Mouse (Mus musculus) liver, embryonic 16.5 days (tissue): ENCODE measurements at regions not wholly inside any gene's neighbourhood (a gene's known extent, or its start where the extent isn't known, plus 50 kb on each side); places are given as distances from the start of the nearest gene placed in this dataset.

Experiments
- ATAC-seq: fragments of 200-750 bp; cut with Nextera tagmentation; 2 replicates; pipeline ENCODE4 v1.8.0; 2017; ENCODE audit warnings: low read depth, mild to moderate bottlenecking, moderate number of reproducible peaks, moderate library complexity
- H3K27ac ChIP-seq: fragments of 300-500 bp; sonication (generic); 2 replicates; pipeline ENCODE4 v1.5.1; 2014; ENCODE audit warnings: mild to moderate bottlenecking, low read length
- H3K27me3 ChIP-seq: fragments of 300-500 bp; sonication (generic); 2 replicates; pipeline ENCODE4 v1.6.1; 2014; ENCODE audit warnings: low read depth, low read length, mixed read lengths; ENCODE audit not compliant: control insufficient read depth, insufficient read depth
- H3K36me3 ChIP-seq: fragments of 300-500 bp; sonication (generic); 2 replicates; pipeline ENCODE4 v1.6.1; 2014; ENCODE audit warnings: mild to moderate bottlenecking; ENCODE audit not compliant: control insufficient read depth, insufficient read depth
- H3K4me1 ChIP-seq: fragments of 300-500 bp; sonication (generic); 2 replicates; pipeline ENCODE4 v1.6.1; 2014; ENCODE audit warnings: low read depth, low read length, mixed read lengths; ENCODE audit not compliant: control insufficient read depth
- H3K4me2 ChIP-seq: fragments of 300-500 bp; sonication (generic); 2 replicates; pipeline ENCODE4 v1.6.1; 2014; ENCODE audit warnings: low read depth, low read length, mixed read lengths
- H3K4me3 ChIP-seq: fragments of 300-500 bp; sonication (generic); 2 replicates; pipeline ENCODE4 v1.5.1; 2014; ENCODE audit warnings: low read depth, mild to moderate bottlenecking, low read length
- H3K9ac ChIP-seq: fragments of 300-500 bp; sonication (generic); 2 replicates; pipeline ENCODE4 v1.6.1; 2014; ENCODE audit warnings: low read depth, low read length
- H3K9me3 ChIP-seq: fragments of 300-500 bp; sonication (generic); replicated peaks from 2 replicates; pipeline ENCODE4 v1.6.1; 2016; ENCODE audit warnings: low read length; ENCODE audit not compliant: control insufficient read depth
- WGBS: fragments of 180-500 bp; shearing (Covaris S2); extraction: QIAGEN DNeasy Blood & Tissue Kit; methylation state at CpG from one replicate; pipeline ENCODE4 v1.1.7; 2014; ENCODE audit not compliant: insufficient replicate concordance; 5-methylcytosine and 5-hydroxymethylcytosine counted together

DNA sequence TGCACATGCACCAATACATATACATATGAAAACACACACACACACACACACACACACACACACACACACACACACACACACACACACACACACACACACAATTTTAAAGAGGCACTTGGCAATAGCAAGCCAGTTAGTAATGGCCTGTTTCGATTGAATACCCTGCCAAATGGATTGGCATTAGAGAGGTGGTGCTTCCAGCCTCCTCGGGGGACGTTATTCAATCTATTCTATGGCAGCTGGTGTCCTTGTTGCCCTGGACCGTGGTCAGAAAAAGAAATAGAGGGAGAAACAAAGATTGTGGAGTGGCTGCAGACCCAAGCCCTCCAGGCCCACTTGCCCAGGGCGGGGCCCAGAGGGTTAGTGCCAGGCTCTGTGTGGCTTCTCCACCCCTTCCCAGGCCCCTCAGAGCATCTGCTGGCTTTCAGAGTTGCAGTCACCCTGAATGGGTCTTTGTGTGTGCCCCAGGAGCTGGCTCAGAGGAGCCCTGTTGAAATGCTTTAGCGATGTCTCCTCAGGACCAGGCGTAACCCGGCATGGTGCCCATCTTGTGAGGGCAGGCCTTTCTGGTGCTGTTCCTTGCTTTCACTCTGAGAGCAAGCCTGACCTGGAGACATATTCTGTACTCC lies 302.7 kb upstream of the Ubash3b start:
- Histone ChIP-seq H3K9me3 (no peaks in the 10 kb centered on the region), H3K4me2 (no peak overlapping the region), H3K27me3 (no peaks in the 10 kb centered on the region), H3K4me1 (no peaks in the 10 kb centered on the region), H3K9ac (no peak overlapping the region), H3K27ac (no peak overlapping the region), H3K36me3 (no peaks in the 10 kb centered on the region), H3K4me3 (no peak overlapping the region)
- 67% methylated on average over 8 of the region's 8 CpGs for WGBS
- no peak for ATAC-seq

- Histone ChIP-seq H3K27ac (no peak overlapping the region), H3K9me3 (no peaks in the 10 kb centered on the region), H3K4me2 (no peak overlapping the region), H3K9ac (no peak overlapping the region), H3K4me1 (no peaks in the 10 kb centered on the region), H3K4me3 (no peak overlapping the region), H3K27me3 (no peaks in the 10 kb centered on the region), H3K36me3 (no peaks in the 10 kb centered on the region)
- WGBS, result 10% methylated on average over 11 of the region's 11 CpGs
- ATAC-seq, result peak; percentile 32; the same call in 1 of the 2 replicates
These were observed 300.2 kb upstream of the Ubash3b start for GRCm38 (mm10) chr9:41461742-41462141.

DNA sequence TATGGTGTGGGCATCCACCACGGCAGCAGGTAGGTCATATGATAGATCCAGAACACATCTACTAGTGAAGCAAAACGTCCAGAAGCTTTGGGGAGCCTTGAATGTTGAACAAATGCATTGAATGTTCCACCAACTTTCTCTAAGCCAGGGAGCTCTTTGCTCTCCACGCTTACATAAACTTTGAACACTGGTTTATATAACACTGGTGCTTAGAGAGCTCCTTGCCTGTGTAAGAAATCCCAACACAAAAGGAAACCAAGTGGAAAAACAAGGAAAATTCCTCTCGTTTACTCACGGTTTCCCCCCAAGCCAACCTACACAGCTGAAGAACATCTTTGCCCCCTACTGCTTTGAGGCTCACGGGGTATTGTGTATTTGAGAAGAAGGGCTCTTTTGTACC lies 299.2 kb upstream of the Ubash3b start:
- Histone ChIP-seq H3K9ac (no peak overlapping the region), H3K4me2 (no peak overlapping the region), H3K9me3 (no peaks in the 10 kb centered on the region), H3K27ac (no peak overlapping the region), H3K27me3 (no peaks in the 10 kb centered on the region), H3K36me3 (no peaks in the 10 kb centered on the region), H3K4me3 (no peak overlapping the region), H3K4me1 (no peaks in the 10 kb centered on the region)
- WGBS, result 53% methylated on average over 6 of the region's 6 CpGs
- ATAC-seq, result no peak

GRCm38 (mm10) chr9:41457003-41457402 lies 295.5 kb upstream of the Ubash3b start:
- Histone ChIP-seq H3K9me3 (no peaks in the 10 kb centered on the region), H3K9ac (no peak overlapping the region), H3K4me1 (no peaks in the 10 kb centered on the region), H3K4me2 (no peak overlapping the region), H3K27me3 (no peaks in the 10 kb centered on the region), H3K4me3 (no peak overlapping the region), H3K36me3 (no peaks in the 10 kb centered on the region), H3K27ac (no peak overlapping the region)
- no peak for ATAC-seq
- 54% methylated on average over 3 of the region's 3 CpGs for WGBS

GRCm38 (mm10) chr9:41451738-41452137 lies 290.2 kb upstream of the Ubash3b start:
- Histone ChIP-seq H3K4me1 (no peaks in the 10 kb centered on the region), H3K27ac (no peak overlapping the region), H3K4me3 (no peak overlapping the region), H3K27me3 (no peaks in the 10 kb centered on the region), H3K36me3 (no peaks in the 10 kb centered on the region), H3K4me2 (no peak overlapping the region), H3K9me3 (no peaks in the 10 kb centered on the region), H3K9ac (no peak overlapping the region)
- 56% methylated on average over 3 of the region's 3 CpGs for WGBS
- ATAC-seq, result no peak

GRCm38 (mm10) chr9:41449233-41449632 lies 287.7 kb upstream of the Ubash3b start:
- 60% methylated on average over 4 of the region's 4 CpGs for WGBS
- Histone ChIP-seq H3K4me1 (no peaks in the 10 kb centered on the region), H3K27me3 (no peaks in the 10 kb centered on the region), H3K36me3 (no peaks in the 10 kb centered on the region), H3K27ac (no peak overlapping the region), H3K4me3 (no peak overlapping the region), H3K9me3 (no peaks in the 10 kb centered on the region), H3K9ac (no peak overlapping the region), H3K4me2 (no peak overlapping the region)
- ATAC-seq, result no peak

DNA sequence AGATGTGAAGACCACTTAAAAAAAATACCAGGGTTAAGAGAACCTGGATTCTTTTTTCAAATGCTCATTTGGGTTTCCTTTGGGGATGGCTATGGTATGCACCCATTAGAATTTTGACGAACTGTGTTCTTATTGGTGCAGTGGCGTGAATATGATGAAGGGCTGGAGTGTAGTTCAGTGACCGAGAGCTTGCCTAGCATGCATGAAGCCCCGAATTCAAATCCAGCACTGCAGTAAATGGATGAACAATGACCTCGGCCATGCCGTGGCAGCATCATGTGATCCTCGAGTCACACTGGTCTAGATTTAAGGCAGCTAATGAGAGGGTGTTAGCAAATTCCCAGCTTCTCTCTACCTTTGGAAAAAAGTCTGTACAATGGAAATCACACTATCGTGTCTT lies 286.4 kb upstream of the Ubash3b start:
- no peak for ATAC-seq
- 58% methylated on average over 8 of the region's 8 CpGs for WGBS

DNA sequence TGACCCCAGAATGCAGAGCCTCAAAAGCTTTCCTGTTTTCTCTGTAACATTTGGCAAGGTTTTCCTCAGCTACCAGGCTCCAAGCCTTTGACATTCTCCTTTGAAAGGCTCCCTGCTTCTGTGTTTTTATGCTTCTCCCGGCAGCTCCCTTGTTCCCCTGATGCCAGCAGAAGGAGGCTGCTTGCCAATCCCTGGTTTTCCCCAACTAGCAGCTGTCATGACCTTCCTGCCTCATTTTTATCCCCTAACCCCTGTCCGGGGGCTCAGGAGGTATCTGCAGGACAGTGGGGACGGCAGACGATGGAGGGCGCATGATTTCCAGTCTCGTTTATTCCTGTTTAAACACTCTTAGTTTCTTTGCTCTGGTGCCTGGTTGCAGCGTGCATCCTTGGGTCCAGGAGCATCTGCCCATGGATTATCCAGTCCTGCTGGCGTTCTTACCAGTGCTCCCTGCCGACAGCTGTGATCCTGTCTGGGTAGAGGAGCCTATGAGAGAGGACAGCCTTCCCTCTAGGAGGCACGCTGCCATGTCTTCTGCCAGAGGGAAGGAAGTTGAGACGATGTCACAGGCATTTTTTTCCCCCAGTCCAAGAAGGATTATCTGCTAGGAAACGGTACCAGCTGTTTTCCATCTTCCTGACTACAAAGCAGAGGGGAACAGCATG lies 285.8 kb upstream of the Ubash3b start:
- ATAC-seq, result no peak
- H3K27me3 ChIP-seq, result no peaks in the 10 kb centered on the region
- no peaks in the 10 kb centered on the region for H3K36me3 ChIP-seq
- no peak overlapping the region for H3K27ac ChIP-seq
- H3K4me3 ChIP-seq, result no peak overlapping the region
- H3K9ac ChIP-seq, result no peak overlapping the region
- 22% methylated on average over 12 of the region's 12 CpGs for WGBS
- no peaks in the 10 kb centered on the region for H3K4me1 ChIP-seq
- no peaks in the 10 kb centered on the region for H3K9me3 ChIP-seq
- H3K4me2 ChIP-seq, result no peak overlapping the region

More for the DNA sequence above, 286.4 kb upstream of the Ubash3b start:
- Histone ChIP-seq H3K4me2 (no peak overlapping the region), H3K9me3 (no peaks in the 10 kb centered on the region), H3K4me3 (no peak overlapping the region), H3K36me3 (no peaks in the 10 kb centered on the region), H3K27ac (no peak overlapping the region), H3K9ac (no peak overlapping the region), H3K27me3 (no peaks in the 10 kb centered on the region), H3K4me1 (no peaks in the 10 kb centered on the region)

DNA sequence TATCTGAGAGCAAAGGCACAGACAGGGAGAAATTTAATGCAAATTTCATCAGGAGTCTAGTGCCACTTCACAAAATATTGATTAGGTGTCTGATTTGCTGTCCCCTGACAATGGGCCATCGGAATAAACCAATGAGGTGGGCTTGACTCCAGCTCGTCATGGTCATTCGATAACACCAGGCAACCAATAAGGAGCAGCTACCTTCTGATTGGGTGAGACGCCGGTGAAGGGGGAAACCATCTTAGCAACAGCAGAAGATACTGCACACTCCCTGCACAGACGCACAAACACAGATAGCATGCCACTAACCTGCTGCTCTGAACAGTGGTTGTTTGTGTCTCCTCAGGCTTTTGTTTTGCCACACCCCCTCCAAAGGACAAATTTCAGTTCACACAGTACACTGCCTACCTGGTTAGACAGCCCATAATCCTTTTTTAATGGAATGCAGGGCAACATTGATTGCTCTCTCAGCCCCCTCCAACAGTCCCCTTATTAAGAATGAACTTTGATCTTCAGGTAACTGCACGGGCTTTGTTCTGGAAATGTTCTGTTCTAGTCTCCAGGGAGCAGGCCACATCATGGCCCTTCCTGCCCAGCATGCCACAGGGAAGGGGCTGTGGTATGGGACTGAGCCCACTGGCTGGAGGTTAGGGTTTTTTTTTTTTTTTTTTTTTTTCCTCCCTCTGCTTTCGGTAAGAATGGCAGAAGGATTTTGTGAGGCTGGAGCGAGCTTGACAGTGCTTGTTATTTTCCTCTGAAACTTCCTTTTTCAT lies 285.1 kb upstream of the Ubash3b start:
- no peaks in the 10 kb centered on the region for H3K27me3 ChIP-seq
- H3K9ac ChIP-seq, result no peak overlapping the region
- H3K9me3 ChIP-seq, result no peaks in the 10 kb centered on the region
- H3K4me1 ChIP-seq, result no peaks in the 10 kb centered on the region
- no peak overlapping the region for H3K4me2 ChIP-seq
- WGBS, result 49% methylated on average over 9 of the region's 9 CpGs
- no peaks in the 10 kb centered on the region for H3K36me3 ChIP-seq
- ATAC-seq, result no peak
- H3K4me3 ChIP-seq, result no peak overlapping the region
- H3K27ac ChIP-seq, result no peak overlapping the region
